Mouse (Mus musculus) midbrain, embryonic 14.5 days (tissue): Measurements from ENCODE around the gene Ear10. TPM values are rescaled to one million over a fixed set of nuclear protein-coding genes. Genes with fewer than 3 reads are reported as not detected.

Source experiments
- polyA plus RNA-seq: library from polyadenylated mRNA; unstranded; fragments of >200 nt; fragmentation: Nextera tagmentation; extraction: Ambion mirVana; gene quantifications from 2 replicates; pipeline ENCODE4 v1.2.1, GENCODE M21; 2014

The Ear10 gene
- polyA plus RNA-seq, 1 experiment from 2014 or later = not detected

Other genes with a start within 250 kb of the Ear10 start
- gene Gm8165, start 246.4 kb downstream of the Ear10 start, polyA plus RNA-seq = not detected in 2 replicates
- 1.6 and 2.3 TPM in 2 replicates for gene Gm7324, start 225.7 kb downstream of the Ear10 start, polyA plus RNA-seq
- not detected in 2 replicates for gene Gm16506, start 196.1 kb downstream of the Ear10 start, polyA plus RNA-seq
- gene Gm6526, start 175.7 kb downstream of the Ear10 start, polyA plus RNA-seq = not detected in 2 replicates
- not detected in 2 replicates for gene Gm8180, start 138.8 kb downstream of the Ear10 start, polyA plus RNA-seq
- not detected in 2 replicates for gene Ear1, start 48.0 kb downstream of the Ear10 start, polyA plus RNA-seq
- gene Gm8113, start 1.8 kb upstream of the Ear10 start, polyA plus RNA-seq = 3.7 and 5.4 TPM in 2 replicates
- gene Ang5, start 33.5 kb upstream of the Ear10 start, polyA plus RNA-seq = not detected in 2 replicates
- gene Ang6, start 78.7 kb upstream of the Ear10 start, polyA plus RNA-seq = not detected in 2 replicates
- gene Ear2, start 179.1 kb upstream of the Ear10 start, polyA plus RNA-seq = not detected in 2 replicates
- gene Gm3327, start 200.3 kb upstream of the Ear10 start, polyA plus RNA-seq = not detected in 2 replicates